Mouse (Mus musculus): Measurements from ENCODE around the gene Fat2. TPM values are rescaled to one million over a fixed set of nuclear protein-coding genes. Genes with fewer than 3 reads are reported as not detected.

Fat2 gene
- total RNA-seq, 2 experiments from 2014 or later = 0.22 to 0.32 TPM

DNA sequence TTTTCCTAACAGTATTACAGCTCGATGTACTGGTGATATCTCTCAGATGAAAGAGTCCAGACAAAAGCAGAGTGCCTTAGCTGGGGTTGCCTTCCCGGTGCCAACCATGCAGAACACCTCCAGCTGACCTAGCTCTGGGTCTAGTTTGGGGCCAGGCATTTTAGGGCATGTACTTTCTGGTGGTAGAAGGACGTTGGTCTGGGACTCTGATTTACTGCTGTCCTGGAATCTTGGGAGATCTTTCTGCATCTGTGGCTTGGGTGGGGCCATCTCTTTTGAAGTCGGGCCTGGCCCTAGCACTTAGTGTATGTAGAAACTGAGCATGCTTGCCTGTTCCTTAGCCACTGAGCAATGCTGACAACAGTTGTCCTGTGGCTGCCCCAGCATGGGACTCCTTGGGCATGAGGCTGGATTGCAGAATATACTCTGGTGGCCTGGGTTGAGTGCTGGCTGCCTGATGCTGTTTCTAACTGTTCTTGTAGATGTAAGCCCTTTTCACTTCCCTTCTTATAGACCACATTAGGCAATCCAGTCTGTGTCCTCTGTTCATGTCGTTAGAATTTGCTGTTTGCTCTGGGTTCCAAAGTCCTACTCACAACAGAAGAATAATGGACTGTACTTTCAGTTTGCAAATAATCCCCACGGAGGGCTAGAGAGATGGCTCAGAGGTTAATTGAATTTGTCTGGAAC, 128.2 kb downstream of the Fat2 start:
- intact Hi-C loops (cut with DNase I) = no loop called here
- no peak for DNase-seq (ENCODE audit: low spot score in 2 of 2)

GRCm38 (mm10) chr11:55204602-55205001, 131.8 kb downstream of the Fat2 start:
- intact Hi-C loops (cut with DNase I) = loop anchor here (1.0 to 5.0 kb wide), 3 partner anchors 33 to 238 kb away; no protein-coding TSS in a partner anchor
- peak; percentile 41 to 47 for DNase-seq (ENCODE audit: low spot score in 2 of 2)

DNA sequence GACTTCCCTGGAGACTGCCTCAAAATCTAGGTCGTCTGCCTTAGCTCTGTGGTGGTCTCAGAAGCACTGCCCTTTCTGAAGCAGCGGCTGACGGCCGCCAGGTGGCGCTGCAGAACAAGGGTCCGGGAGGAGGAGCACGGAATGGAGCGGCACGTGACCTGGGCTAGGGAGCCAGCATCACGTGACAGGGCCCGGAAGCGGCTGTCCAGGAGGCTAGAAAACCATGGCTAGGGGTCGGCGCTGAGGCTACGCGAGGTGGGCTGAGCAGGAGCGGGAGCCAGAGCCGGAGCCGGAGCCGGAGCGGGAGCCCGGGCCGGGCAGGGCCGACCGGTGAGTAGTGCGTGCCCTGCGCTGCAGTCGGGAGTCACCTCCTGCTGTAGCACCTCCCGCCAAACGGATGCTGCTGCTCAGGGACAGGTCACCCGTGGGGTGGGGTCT, 132.2 kb downstream of the Fat2 start, which contains the start of gene Slc36a1:
Gene Slc36a1, plus strand, starts transcription at position 192 of the 438 bp plus-strand sequence.
- intact Hi-C loops (cut with DNase I) = loop anchor here (1.0 to 5.0 kb wide), 3 partner anchors 33 to 238 kb away; no protein-coding TSS in a partner anchor
- DNase-seq (ENCODE audit: low spot score in 2 of 2) = peak; percentile 94 to 97

Other genes with a start within 250 kb of the Fat2 start
- 10 to 100 TPM; 34.3 to 41.6 TPM for gene Gm2a, start 238.4 kb downstream of the Fat2 start, total RNA-seq (2021)
- not detected for gene Slc36a3, start 184.9 kb downstream of the Fat2 start, total RNA-seq (2021)
- gene Slc36a2, start 151.5 kb downstream of the Fat2 start, total RNA-seq (2021) = under 1 TPM; 0.20 to 0.32 TPM
- gene Slc36a1, start 132.2 kb downstream of the Fat2 start, total RNA-seq (2021) = 10 to 100 TPM; 75.4 to 76.4 TPM
- gene Sparc, start 86.6 kb upstream of the Fat2 start, total RNA-seq (2021) = 100 to 1,000 TPM; 215 to 224 TPM
- 100 to 1,000 TPM in 1 of 2 experiments, 10 to 100 TPM in 1; 88.1 to 111 TPM for gene Atox1, start 124.7 kb upstream of the Fat2 start, total RNA-seq (2021)
- 10 to 100 TPM; 31.3 to 34.0 TPM for gene G3bp1, start 133.1 kb upstream of the Fat2 start, total RNA-seq (2021)